Comparison of ENCODE assay signal across 9 mouse cellular contexts in the genomic region with DNA sequence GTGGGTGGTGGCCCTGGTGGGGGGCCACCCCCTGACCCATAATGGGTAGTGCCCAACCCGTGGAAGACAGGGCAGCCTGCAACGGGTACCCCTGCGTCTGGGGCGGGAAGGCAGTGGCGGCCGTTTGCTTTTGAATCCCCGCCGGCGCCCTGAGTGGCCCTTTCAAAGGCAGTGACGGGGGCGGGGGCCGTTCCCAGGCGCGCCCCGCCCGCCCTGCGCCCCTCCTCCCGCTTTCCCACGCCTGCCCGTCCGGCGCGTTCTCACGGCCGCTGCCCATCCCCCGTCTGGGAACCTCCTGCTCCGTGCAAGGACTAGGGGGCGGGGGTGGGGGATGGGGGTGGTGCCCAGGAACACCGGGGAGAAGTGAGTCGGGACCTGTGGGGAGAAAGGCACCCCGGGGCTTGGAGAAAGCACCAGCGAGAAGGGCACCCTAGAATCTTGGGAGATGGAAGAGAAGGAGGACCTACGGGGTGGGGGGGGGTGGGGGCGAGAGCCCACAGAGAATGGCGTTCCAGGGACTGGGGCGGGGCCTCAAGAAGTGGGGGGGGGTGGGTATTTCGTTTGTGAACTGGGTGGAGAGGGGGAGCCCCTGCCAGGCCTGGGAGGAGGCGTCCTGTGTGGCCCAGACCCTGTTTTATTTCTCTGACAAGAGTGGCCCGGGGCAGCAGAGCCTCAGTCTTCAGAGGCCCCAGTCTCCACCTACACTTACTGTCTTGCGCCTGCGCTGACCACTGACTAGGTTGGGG. TPM values are rescaled to one million over a fixed set of nuclear protein-coding genes. Genes with fewer than 3 reads are reported as not detected.
DNase-seq lines count a peak whose midpoint lies in the region; ATAC-seq and TF ChIP-seq lines count a peak whose summit lies in the region.
"Had no signal": no experiment of that assay in that cellular context is flagged by ENCODE, and none has a peak within 500 bp of the region (broad histone marks: within the 10 kb centered on the region; RNA-seq: fewer than 3 reads in every experiment).

No protein-coding gene starts in this region.

- no peak for TF ChIP-seq EP300 in lung, postnatal 0 days (IDR thresholded peaks at IDR 0.05)

- peaks cover 75% of the 10 kb centered on the region for H3K4me1 ChIP-seq in kidney, embryonic 15.5 days
- peaks cover 17% of the 10 kb centered on the region; the same call in 1 of the 2 replicates for H3K4me1 ChIP-seq in lung, postnatal 0 days (ENCODE audit: insufficient read depth, low read depth, low read length)

- TF ChIP-seq CTCF in lung, postnatal 0 days (IDR thresholded peaks at IDR 0.05): no peak

- peak overlapping the region; percentile 89 for H3K27ac ChIP-seq in kidney, embryonic 15.5 days
- peak overlapping the region; percentile 51 for H3K27ac ChIP-seq in lung, postnatal 0 days (ENCODE audit: low read length)

- 1% methylated on average over 39 of the region's 41 CpGs for WGBS in kidney, embryonic 15.5 days
- 1% methylated on average over 23 of the region's 41 CpGs for WGBS in lung, postnatal 0 days

- H3K4me2 ChIP-seq in kidney, embryonic 15.5 days: peak overlapping the region; percentile 79
- peak overlapping the region; percentile 89 for H3K4me2 ChIP-seq in lung, postnatal 0 days (replicated peaks; ENCODE audit: low read depth, low read length)

- peak overlapping the region; percentile 42 for H3K9ac ChIP-seq in kidney, embryonic 15.5 days
- 0 out of 2 replicates have a peak overlapping the region, but pooled peaks have one; percentile 16 for H3K9ac ChIP-seq in lung, postnatal 0 days (replicated peaks; ENCODE audit: low read depth)

- H3K36me3 ChIP-seq in kidney, embryonic 15.5 days: no peaks in the 10 kb centered on the region
- H3K36me3 ChIP-seq in lung, postnatal 0 days (ENCODE audit: insufficient read depth, low read length): no peaks in the 10 kb centered on the region

- H3K9me3 ChIP-seq in kidney, embryonic 15.5 days (replicated peaks): no peaks in the 10 kb centered on the region
- H3K9me3 ChIP-seq in lung, postnatal 0 days (ENCODE audit: low read length): no peaks in the 10 kb centered on the region

- no peaks in the 10 kb centered on the region for H3K27me3 ChIP-seq in kidney, embryonic 15.5 days
- no peaks in the 10 kb centered on the region for H3K27me3 ChIP-seq in lung, postnatal 0 days (replicated peaks; ENCODE audit: insufficient read depth, low read length)

- peak overlapping the region; percentile 49 for H3K4me3 ChIP-seq in kidney, embryonic 15.5 days (replicated peaks)
- peak overlapping the region; percentile 45 for H3K4me3 ChIP-seq in lung, postnatal 0 days (ENCODE audit: low read depth, low read length)

- ATAC-seq in kidney, embryonic 15.5 days (replicated peaks; ENCODE audit: low FRiP score): peak; percentile 71
- peak; percentile 74 for ATAC-seq in lung, postnatal 0 days

- peak; percentile 59 for DNase-seq in kidney, adult 18-20 months
- no peak for DNase-seq in kidney, adult 8-10 months
- DNase-seq in brain, adult 2 months (ENCODE audit: low read depth, low spot score): peak; percentile 17
- peak; percentile 49 to 51 for DNase-seq in heart, adult 9 months (ENCODE audit: low spot score in 2 of 2)
- peak; percentile 81 for DNase-seq in lung, postnatal 0 days (ENCODE audit: low spot score)
- peak; percentile 24 for DNase-seq in retina, postnatal 7 days (ENCODE audit: low read depth, low spot score)
- no peak for DNase-seq in cerebellum, adult 9-11 months

RNA-seq across cellular contexts. Expression of a gene that starts 12.5 kb away (rescaled TPM):
- polyA plus RNA-seq in kidney, embryonic 15.5 days (2015; fragmentation: Nextera tagmentation; extraction: Ambion mirVana): 21.8 and 23.7 TPM in 2 replicates
- 14.1 and 16.0 TPM in 2 replicates for polyA plus RNA-seq in lung, postnatal 0 days (2015; fragmentation: Nextera tagmentation; extraction: Ambion mirVana)

RNA-seq across cellular contexts. Expression of a gene that starts 28.6 kb away (rescaled TPM):
- polyA plus RNA-seq in kidney, embryonic 15.5 days (2015; fragmentation: Nextera tagmentation; extraction: Ambion mirVana): 11.7 and 14.1 TPM in 2 replicates
- 13.8 and 14.8 TPM in 2 replicates for polyA plus RNA-seq in lung, postnatal 0 days (2015; fragmentation: Nextera tagmentation; extraction: Ambion mirVana)

RNA-seq across cellular contexts. Expression of a gene that starts 43.2 kb away (rescaled TPM):
- 114 and 124 TPM in 2 replicates for polyA plus RNA-seq in kidney, embryonic 15.5 days (2015; fragmentation: Nextera tagmentation; extraction: Ambion mirVana)
- 74.0 and 80.1 TPM in 2 replicates for polyA plus RNA-seq in lung, postnatal 0 days (2015; fragmentation: Nextera tagmentation; extraction: Ambion mirVana)

RNA-seq across cellular contexts. Expression of a gene that starts 46.3 kb away (rescaled TPM):
- polyA plus RNA-seq in kidney, embryonic 15.5 days (2015; fragmentation: Nextera tagmentation; extraction: Ambion mirVana): 0.23 and 0.55 TPM in 2 replicates
- 0.12 TPM in 1 of 2 replicates, not detected in the other for polyA plus RNA-seq in lung, postnatal 0 days (2015; fragmentation: Nextera tagmentation; extraction: Ambion mirVana)
- polyA plus RNA-seq: large intestine, adult 2 months had no signal

RNA-seq across cellular contexts. Expression of a gene that starts 50.5 kb away (rescaled TPM):
- polyA plus RNA-seq in kidney, embryonic 15.5 days (2015; fragmentation: Nextera tagmentation; extraction: Ambion mirVana): 1.4 and 1.9 TPM in 2 replicates
- polyA plus RNA-seq in lung, postnatal 0 days (2015; fragmentation: Nextera tagmentation; extraction: Ambion mirVana): 0.32 and 0.98 TPM in 2 replicates
- polyA plus RNA-seq: large intestine, adult 2 months had no signal

Comparison
In these comparisons a context has a peak if more than half of its experiments do, and no peak if none do; other contexts are left out.
1. DNase-seq: peak in kidney, adult 18-20 months (single experiment), brain, adult 2 months (single experiment), heart, adult 9 months (2 of 2), lung, postnatal 0 days (single experiment) and retina, postnatal 7 days (single experiment); none in kidney, adult 8-10 months (0 of 2) and cerebellum, adult 9-11 months (single experiment).